7 mouse cellular contexts compared by ENCODE assay signal in genomic region chr2:33642650-33643458, GRCm38 (mm10). TPM values are rescaled to one million over a fixed set of nuclear protein-coding genes. Genes with fewer than 3 reads are reported as not detected.
DNase-seq lines count a peak whose midpoint lies in the region; ATAC-seq lines count a peak whose summit lies in the region.

No protein-coding gene starts in this region.

- H3K36me3 ChIP-seq in embryonic facial prominence, embryonic 11.5 days (replicated peaks; ENCODE audit: control insufficient read depth, insufficient read depth, low read depth, low read length), result no peaks in the 10 kb centered on the region
- peaks cover 45% of the 10 kb centered on the region for H3K36me3 ChIP-seq in limb, embryonic 10.5 days
- no peaks in the 10 kb centered on the region for H3K36me3 ChIP-seq in midbrain, embryonic 14.5 days (ENCODE audit: control insufficient read depth, insufficient read depth, low read length)

- no peak overlapping the region for H3K27ac ChIP-seq in embryonic facial prominence, embryonic 11.5 days (replicated peaks; ENCODE audit: low read depth, low read length)
- H3K27ac ChIP-seq in limb, embryonic 10.5 days, result peak overlapping the region; percentile 93
- peak overlapping the region; percentile 64 for H3K27ac ChIP-seq in midbrain, embryonic 14.5 days (replicated peaks; ENCODE audit: low read depth, low read length)

- no peak for ATAC-seq in embryonic facial prominence, embryonic 11.5 days (replicated peaks; ENCODE audit: insufficient number of reproducible peaks, low FRiP score, low TSS enrichment, low read depth)
- ATAC-seq in midbrain, embryonic 14.5 days (ENCODE audit: low FRiP score, low TSS enrichment), result peak; percentile 46

- peaks cover 89% of the 10 kb centered on the region for H3K27me3 ChIP-seq in embryonic facial prominence, embryonic 11.5 days (ENCODE audit: control insufficient read depth, insufficient read depth, low read length)
- peaks cover 98% of the 10 kb centered on the region for H3K27me3 ChIP-seq in limb, embryonic 10.5 days (ENCODE audit: low read depth, poor library complexity, severe bottlenecking)
- peaks cover 96% of the 10 kb centered on the region for H3K27me3 ChIP-seq in midbrain, embryonic 14.5 days (ENCODE audit: control insufficient read depth, insufficient read depth, low read length)

- peak overlapping the region; percentile 40 for H3K4me2 ChIP-seq in embryonic facial prominence, embryonic 11.5 days (ENCODE audit: low read depth, low read length)
- H3K4me2 ChIP-seq in midbrain, embryonic 14.5 days (ENCODE audit: low read length), result peak overlapping the region; percentile 35

- H3K4me1 ChIP-seq in embryonic facial prominence, embryonic 11.5 days (ENCODE audit: control insufficient read depth, insufficient read depth, low read length), result peaks cover 6% of the 10 kb centered on the region
- peaks cover 90% of the 10 kb centered on the region for H3K4me1 ChIP-seq in limb, embryonic 10.5 days
- H3K4me1 ChIP-seq in midbrain, embryonic 14.5 days (ENCODE audit: control insufficient read depth, insufficient read depth, low read length), result no peaks in the 10 kb centered on the region

- no peak overlapping the region for H3K9ac ChIP-seq in embryonic facial prominence, embryonic 11.5 days (replicated peaks; ENCODE audit: low read length)
- H3K9ac ChIP-seq in midbrain, embryonic 14.5 days (replicated peaks; ENCODE audit: low read length), result peak overlapping the region; percentile 20; the same call in 1 of the 2 replicates

- DNase-seq in adrenal gland, postnatal 4 days (ENCODE audit: low spot score in 2 of 2), result peak; percentile 33 to 50
- peak; percentile 92 for DNase-seq in embryonic facial prominence, embryonic 11.5 days (ENCODE audit: low spot score)
- DNase-seq in heart, adult 18-20 months, result peak; percentile 73 to 85
- DNase-seq in kidney, adult 11 months, result peak; percentile 26
- DNase-seq in limb, embryonic 10.5 days (ENCODE audit: low spot score), result peak; percentile 95
- peak; percentile 90 for DNase-seq in midbrain, embryonic 14.5 days
- peak; percentile 22 for DNase-seq in spleen, adult 12 weeks (ENCODE audit: low spot score)

- H3K4me3 ChIP-seq in embryonic facial prominence, embryonic 11.5 days (ENCODE audit: low read depth, low read length), result peak overlapping the region; percentile 42
- peak overlapping the region; percentile 79 for H3K4me3 ChIP-seq in limb, embryonic 10.5 days
- H3K4me3 ChIP-seq in midbrain, embryonic 14.5 days (replicated peaks; ENCODE audit: low read depth, low read length), result peak overlapping the region; percentile 30

- 1% methylated on average over 42 of the region's 42 CpGs for WGBS in embryonic facial prominence, embryonic 11.5 days
- 1% methylated on average over 42 of the region's 42 CpGs for WGBS in limb, embryonic 10.5 days
- WGBS in midbrain, embryonic 14.5 days, result 1% methylated on average over 42 of the region's 42 CpGs

- H3K9me3 ChIP-seq in embryonic facial prominence, embryonic 11.5 days (replicated peaks; ENCODE audit: control insufficient read depth, low read length), result no peaks in the 10 kb centered on the region
- no peaks in the 10 kb centered on the region for H3K9me3 ChIP-seq in limb, embryonic 10.5 days (replicated peaks)
- H3K9me3 ChIP-seq in midbrain, embryonic 14.5 days (ENCODE audit: control insufficient read depth, low read length), result no peaks in the 10 kb centered on the region

RNA-seq across cellular contexts. Expression of gene Lmx1b, which starts 2.5 kb away (rescaled TPM):
- 1 to 10 TPM in 1 of 2 experiments, not detected in 1; 1.5 TPM for total RNA-seq in adrenal gland, postnatal 4 days (2021)
- polyA plus RNA-seq in embryonic facial prominence, embryonic 11.5 days (2014; fragmentation: Nextera tagmentation; extraction: Ambion mirVana), result 1.2 TPM in 2 replicates
- total RNA-seq in heart, adult 18-20 months (2021), result under 1 TPM in 1 of 2 experiments, not detected in 1; 0.05 TPM
- polyA plus RNA-seq in limb, embryonic 10.5 days (2016; fragmentation: Nextera tagmentation; extraction: Ambion mirVana), result 11.0 and 13.9 TPM in 2 replicates
- polyA plus RNA-seq in midbrain, embryonic 14.5 days (2014; fragmentation: Nextera tagmentation; extraction: Ambion mirVana), result 1.7 and 2.3 TPM in 2 replicates

Comparison
In these comparisons a context has a peak if more than half of its experiments do, and no peak if none do; other contexts are left out.
1. DNase-seq: peak in every context shown above with its lines; median percentile 95 in limb, embryonic 10.5 days; 92 in embryonic facial prominence, embryonic 11.5 days; 90 in midbrain, embryonic 14.5 days; 79 in heart, adult 18-20 months; 42 in adrenal gland, postnatal 4 days; 26 in kidney, adult 11 months; 22 in spleen, adult 12 weeks.